Mouse (Mus musculus): ENCODE data around the gene Crabp1.
A peak's percentile ranks its signal among the peaks of the same experiment; 100 is the strongest.

Crabp1 gene

DNA sequence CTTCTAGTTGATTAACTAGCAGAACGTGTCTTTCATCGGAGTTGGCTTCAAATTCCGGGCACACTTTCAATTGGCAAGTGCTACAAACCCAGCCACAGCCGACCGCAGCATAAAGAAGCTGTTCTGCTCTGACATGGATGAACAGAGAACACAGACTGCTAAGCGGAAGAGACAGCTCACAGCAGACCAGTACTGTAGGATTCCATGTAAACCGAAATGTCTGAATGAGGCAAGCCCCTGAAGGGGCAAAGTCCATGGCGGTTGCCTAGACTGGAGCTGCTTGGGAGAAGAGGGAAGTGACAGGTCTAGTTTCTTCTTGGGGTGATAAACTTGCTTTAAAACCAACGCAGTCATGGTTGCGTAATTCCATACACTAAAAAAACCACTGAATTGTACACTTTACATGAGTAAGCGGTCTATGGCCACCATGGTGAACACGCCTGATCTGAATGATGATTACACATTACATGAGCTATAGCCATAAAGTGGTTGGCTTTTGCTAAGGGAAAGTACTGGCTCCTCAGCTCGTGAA lies 12.0 kb downstream of the Crabp1 start:
- DNase-seq: no peak

DNA sequence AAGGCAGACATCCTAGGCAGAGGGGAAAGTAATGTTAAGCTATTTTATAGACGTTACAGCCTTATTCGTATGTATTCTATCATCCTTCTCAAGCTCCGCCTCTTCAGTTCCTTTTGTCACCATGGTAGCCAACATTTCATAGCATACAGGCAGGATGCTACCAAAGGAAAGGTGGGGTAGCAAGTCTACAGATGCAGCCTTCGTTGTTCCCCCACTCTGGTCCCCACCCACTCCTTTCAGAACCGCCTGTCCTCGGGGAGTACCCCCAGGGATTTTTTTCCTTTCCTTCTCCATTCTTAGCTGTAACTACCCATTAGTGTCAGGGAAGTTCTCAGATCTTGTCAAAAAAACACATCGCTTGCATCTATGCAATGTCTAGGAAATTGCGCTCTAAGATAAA lies 14.7 kb downstream of the Crabp1 start:
- no peak for DNase-seq

DNA sequence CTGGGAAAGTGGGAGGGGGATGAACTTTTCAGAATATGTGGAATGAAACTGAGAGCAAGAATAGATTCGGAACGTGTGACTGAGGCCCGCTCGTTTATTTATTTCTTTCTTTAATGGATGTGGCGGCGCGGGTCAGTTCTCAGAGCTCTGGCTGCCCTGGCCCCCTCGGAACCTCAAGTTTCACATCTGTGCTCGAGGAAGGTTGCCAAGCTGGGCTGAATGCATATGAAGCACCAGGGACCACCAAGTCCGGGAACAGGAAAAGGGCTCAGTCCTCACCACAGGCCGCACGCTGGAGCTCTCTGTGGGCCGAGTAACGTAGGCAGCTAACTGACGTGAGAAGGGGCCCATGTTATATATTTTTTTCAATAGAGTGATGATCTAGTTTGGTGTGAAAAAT lies 18.0 kb downstream of the Crabp1 start:
- no peak for DNase-seq

GRCm38 (mm10) chr9:54784003-54784402 lies 19.5 kb downstream of the Crabp1 start:
- DNase-seq: no peak

DNA sequence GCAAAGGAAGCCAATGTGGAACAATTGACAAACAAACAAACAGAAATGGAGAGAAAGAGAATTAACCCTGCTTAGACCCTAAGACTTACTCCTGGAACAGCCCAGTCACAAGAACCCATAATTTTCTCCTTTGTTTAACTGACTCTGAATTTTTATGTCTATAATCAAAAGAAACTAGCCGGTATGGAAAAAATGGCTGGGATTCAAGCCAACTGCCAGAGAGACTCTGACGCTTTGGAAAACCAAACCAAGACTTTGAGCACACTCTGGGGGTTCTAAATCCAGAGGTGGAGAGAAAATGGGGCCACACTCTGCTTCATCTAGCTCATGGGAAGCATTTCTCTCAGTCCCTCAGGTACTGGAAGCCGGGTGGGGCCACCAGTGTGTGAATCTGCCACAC lies 20.7 kb downstream of the Crabp1 start:
- no peak for DNase-seq

DNA sequence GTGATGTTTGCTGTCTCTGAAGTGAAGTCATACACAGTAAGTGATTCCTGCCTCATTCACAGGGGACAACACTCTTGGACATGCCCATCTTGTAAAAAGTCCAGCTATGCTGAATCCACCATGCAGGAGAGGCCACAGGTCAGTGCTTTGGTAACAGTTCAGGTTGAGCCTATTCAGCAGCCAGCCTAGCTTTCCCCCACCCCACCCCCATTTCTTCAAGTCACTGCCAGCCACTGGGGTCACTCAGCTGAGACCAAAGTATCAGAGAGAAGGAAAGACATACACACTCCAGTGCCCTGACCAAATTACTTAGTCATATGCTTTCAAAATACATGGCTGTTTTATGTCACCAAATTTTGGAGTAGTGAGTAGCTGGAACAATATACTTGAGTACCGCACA lies 21.5 kb downstream of the Crabp1 start:
- peak; percentile 45 to 62 for DNase-seq

DNA sequence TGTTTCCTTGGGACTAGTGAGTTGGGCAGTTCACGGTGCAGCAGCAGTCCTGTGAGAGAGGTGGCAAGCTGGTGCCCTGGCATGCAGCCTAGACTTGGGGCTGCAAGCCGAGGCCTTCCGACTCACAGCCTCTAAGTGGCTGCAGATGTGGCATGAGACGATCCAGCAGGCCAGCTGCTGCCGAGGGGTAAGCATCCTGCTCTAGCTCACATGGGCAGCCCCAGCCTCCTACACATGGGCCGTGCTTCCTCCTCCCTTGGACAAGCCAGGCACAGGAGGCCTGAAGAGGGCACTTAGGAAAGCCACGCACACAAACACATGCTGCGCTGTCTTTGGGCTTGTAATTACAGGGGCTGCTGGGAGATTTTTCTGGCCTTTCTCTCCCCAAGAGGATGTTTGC lies 23.2 kb downstream of the Crabp1 start:
- DNase-seq: no peak

DNA sequence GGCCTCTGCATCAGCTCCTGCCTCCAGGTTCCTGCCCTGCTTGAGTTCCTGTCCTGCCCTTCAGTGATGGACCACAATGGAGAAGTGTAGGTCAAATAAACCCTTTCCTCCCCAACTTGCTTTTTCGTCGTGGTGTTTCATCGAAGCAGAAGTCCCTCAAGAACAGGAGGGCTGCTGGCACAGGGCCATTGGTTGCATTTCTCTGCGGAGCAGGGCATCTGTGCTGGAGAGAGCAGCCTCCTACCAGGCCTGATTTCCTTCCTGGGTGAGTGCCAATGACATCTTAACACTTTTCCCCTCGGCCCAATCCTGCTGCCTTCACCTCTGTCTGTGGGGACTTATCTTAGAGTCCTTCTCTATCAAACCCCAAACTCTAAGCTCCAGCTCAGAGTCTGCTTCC lies 25.7 kb downstream of the Crabp1 start:
- no peak for DNase-seq

DNA sequence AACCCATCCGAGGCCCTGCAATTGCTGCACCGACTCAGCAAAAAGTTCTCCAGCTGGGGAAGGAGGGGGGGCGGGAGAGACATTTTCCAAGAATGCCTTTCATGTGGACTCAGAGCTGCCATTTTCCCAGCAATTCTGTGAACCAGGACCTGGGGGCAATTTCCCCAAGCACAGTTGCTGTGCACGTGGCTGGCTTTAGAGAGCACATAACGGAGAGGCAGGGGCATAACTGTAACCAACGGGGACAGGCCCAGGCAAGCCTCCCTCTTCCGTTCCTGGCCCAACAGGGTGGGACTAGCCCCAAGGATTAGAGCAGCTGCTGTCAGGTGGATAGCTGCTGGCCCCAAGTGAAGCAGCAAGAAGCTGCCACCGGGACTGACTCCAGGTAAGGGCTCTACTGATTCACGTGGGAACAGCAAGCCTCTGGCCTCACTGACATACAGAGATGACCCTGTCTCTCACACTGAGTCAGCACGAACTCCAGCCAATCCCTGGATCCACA lies 37.0 kb downstream of the Crabp1 start:
- DNase-seq: no peak

DNA sequence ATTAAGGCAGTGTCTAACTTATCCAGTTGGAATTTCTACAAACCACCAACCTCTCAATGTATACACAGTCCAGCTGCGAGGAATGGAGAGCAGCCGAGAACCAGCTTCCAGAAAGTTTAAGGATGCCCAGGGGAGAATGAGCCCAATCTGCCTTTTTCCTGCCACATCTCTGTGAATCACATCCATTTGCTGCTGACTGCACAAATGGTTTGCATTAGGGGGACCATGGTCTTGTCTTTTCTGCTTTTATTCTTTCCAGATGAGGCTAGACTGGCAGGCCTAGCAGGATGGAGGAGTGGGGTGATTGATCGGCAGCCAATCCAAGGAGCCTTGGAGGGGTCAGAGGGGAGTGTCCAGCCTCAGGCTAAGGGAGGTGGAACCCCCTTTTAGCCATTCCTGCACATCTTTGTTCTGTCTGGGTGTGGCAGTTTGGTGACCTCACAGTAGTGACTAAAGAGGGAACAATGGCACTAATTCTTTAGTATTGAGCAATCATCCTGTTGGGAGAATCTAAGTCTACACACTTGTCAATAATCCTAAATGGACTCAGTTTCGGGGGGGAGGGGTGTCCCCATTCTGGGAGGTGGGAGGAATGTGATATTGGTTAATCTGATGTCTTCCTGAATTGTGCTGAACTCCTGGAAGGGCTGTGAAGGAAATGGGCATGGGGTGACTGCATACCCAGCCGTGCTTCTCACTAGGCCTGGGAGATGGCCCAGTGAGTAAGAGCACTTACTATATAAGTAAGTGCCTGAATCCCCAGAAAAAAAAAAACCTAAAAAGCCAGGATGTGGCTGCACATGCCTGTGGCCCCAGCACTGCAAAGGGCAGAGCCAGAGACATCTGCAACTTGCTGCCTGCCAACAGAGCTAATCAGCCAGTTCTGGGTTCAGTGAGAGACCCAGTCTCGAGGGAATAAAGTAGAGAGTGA lies 38.5 kb downstream of the Crabp1 start:
- no peak for DNase-seq

- DNase-seq: no peak
Observed at GRCm38 (mm10) chr9:54804351-54804750, 39.8 kb downstream of the Crabp1 start.

DNA sequence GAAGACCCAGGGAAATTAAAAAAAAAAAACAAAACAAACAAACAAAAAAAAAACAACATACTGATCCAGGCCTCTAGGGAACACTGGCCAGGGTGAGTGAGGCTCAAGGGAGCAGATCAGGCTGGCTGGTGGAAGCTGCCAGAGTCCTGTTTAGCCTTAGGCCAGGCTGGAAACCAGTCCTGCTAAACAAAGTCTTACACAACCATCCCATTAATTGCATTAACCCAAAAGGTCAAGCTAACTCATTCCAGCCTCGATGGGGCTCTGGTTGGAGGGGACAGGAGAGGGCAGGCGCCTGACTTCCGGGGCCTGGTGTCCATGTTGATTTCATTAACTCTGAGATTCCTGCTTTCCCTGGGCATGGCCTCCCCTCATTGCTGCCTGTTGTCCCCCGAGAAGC lies 43.2 kb downstream of the Crabp1 start:
- peak in 1 of 2 experiments; percentile 6 for DNase-seq

DNA sequence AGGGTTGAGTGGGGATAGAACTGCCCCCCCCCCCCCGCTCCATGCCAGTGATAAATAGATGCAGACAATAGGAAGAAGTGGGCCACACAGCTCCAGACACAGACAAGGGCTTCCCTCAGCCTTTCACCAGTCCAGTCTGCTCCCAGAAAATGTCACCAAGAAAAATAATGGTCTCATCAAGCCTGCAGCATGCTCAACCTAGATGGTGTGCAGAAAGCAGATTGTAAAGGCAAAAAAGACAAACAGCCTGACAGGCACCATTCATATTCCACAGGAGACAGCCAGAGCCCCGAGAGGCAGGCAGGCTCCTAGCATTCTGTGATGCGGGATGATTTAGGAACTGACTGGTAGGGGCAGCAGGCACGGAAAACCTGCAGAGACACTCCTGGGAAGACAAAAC lies 45.4 kb downstream of the Crabp1 start:
- no peak for DNase-seq

DNA sequence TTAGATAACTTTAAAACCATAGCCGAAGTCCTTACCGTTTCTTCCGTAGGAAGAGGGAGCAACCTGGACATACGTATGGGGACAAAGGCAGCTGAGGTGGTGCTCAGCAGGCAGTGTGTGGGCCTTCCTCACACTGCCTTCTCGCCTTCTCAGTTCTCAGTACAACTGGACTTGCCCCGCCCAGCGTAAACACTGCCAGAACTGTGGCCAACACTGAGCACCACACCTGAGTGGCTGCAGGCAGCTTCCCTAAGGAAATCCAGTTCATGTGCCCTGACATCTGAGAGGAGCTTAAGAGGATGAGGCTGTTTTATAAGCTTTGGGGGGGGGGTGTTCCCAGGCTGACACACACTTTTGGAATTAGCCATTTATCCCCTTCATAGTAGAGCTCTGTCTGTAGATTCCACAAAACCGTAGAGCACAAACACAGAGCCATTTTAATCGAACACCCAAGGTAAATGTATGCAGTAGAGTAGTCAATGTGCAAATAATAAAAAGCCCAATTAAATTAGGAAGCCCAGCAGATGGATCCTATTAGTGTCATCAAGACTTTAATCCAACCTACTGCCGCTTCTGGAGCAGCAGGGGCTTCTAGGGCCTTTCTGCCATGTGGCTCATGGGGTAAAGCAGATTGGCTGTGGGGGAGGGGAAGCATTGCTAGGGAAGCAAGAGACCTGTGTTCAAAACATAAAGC lies 52.1 kb downstream of the Crabp1 start:
- peak in 1 of 2 experiments; percentile 6 for DNase-seq

DNA sequence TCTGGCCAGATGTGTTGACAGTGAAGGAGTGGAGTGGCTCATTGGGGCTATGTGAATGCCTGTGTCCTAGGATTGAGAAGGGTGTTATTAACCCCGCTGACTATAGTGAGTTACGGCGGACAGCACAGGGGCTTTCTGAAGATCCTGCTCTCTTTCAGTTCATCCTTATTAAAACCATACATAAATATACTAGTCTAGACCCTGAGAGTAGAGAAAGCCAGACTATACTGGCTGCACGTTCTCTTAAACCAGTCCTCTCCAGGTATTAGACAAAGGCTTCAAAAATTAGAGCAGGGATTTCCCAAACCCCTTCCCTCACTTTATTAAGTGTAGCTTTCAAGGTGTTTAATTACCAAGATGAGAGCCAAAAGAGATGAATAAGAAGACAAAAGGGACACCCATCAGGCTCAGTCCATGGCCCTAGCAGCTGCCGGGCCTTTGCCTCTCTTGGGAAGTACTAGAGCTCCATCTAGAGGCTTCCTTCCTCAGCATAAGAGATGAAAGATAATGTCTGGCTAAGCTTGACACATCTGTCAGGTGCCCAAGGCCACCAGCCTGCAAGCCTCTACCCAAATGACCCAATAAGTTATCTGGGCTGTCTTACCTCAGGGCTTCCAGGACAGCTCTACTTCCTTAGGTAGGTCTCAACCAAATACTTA lies 57.0 kb downstream of the Crabp1 start:
- DNase-seq: peak; percentile 55 to 68
